Mouse (Mus musculus) spleen, postnatal 4 days (tissue): ENCODE results near the gene Gm14698.
"Not testable (repeated sequence)": the region's sequence is repeated elsewhere in the genome, so short reads cannot be mapped to it uniquely, and the experiment has no call there.

Experiments used
- DNase-seq, 2 experiments: peaks; one replicate each; pipeline ENCODE4 v3.0.0; 2022; ENCODE audit warnings: low spot score in 2 of 2

Gene Gm14698

DNA sequence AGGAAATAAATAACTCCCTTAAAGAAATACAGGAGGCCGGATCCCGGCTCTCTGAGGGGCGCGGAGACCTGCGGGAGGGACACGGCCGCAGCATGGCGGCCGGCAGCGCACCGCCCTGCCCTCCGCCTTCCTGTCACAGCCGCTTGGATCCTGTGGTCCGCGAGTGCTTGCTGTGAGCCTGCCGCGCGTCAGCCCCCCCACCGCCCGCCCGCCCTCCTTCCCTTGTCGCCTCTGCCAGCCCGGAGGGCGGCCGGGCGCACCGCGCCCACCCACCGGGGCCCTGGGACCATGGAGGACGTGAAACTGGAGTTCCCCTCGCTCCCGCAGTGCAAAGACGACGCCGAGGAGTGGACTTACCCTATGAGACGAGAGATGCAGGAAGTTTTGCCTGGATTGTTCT is at the start of gene Gm14698:
TSS of gene Gm14698 (plus strand) at position 35 of the 400 bp plus-strand sequence.
- not testable (repeated sequence) for DNase-seq

DNA sequence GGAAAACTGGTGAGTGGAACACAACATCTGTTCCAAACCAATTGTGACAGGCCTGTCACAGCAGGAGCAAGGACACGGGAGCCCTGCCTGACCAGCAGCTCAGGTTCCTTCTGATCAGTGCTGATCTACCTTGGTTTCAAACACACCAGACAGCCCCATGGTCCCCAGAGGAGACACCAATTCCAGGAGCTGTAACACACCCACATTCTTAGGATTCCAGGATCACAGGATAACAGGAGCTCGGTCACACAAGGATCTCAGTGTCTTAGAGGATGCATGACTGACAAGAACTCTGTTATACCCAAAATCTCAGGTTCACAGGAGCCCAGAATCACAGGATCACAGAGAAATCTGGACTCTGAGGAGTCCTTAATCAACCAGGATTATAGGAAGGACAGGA is 444 bp upstream of the Gm14698 start:
- DNase-seq = not testable (repeated sequence)

DNA sequence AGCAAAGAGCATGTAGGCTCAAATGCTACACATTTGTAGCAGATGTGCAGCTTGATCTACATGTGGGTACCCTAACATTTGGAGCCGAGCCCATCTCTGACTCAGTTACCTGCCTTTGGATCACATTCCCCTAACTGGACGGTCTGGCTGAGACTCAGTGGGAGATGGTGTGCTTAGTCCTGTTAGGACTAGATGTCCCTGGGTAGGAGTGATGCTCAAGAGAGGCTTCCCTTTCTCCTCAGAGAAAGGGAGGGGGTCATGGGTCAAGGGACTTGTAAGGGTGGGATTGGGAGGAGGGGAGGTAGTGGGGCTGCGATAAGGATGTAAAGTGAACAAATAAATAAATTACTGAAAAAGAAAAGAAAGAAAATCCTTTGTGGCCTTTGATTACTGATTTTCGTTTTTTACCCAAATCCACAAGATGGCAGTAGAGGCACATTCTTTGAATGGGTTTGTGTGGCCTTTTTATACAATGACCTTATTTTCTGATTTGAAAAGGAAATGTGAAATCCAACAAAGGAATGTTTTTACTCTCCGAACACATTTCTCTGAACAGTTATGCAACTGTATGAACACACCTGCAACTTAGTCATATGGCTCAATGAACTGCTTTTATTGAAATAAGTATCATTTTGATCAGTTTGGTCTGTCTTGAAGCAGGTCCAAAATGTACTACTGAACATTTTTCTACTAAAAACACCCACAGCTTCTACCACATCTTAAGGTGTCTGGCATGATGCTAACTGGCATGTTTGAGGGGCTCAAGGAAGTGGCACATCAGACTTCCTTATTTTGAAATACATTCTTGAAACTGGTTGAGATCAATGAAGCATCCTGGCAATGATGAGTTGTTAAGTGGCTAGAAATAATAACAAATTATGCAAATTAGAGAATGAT is 18.9 kb downstream of the Gm14698 start:
- no peak for DNase-seq

DNA sequence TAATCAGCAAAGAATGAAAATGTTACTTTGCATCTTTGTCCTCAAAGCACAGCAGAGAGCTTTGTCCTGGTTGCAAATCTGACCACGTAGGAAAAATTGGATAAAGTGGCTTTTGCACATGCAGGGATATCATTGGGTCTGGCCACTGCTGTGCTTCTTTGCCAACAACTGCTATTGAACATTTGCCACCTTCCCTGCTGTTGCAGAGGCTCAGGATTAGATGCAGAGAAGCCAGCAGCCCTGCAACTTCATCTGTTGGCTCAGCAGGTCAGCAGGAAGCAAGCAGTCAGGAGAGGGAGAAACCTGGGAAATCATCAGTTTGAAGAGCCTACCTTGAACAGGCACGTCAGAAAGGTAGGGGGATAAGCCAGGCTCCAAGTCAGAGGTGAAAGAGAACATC is 44.3 kb downstream of the Gm14698 start:
- no peak for DNase-seq
